Mouse (Mus musculus): ENCODE measurements around the gene Thap3. TPM values are rescaled to one million over a fixed set of nuclear protein-coding genes. Genes with fewer than 3 reads are reported as not detected.

Gene Thap3
- polyA plus RNA-seq, 1 experiment from 2014 or later = 5.9 TPM

- WGBS (ENCODE audit: insufficient replicate concordance) = 12% methylated on average over 5 of the region's 5 CpGs
- H3K9ac ChIP-seq (ENCODE audit: low read depth, low read length) = no peak overlapping the region
- H3K9me3 ChIP-seq (replicated peaks; ENCODE audit: control insufficient read depth, low read length) = no peaks in the 10 kb centered on the region
- no peaks in the 10 kb centered on the region for H3K27me3 ChIP-seq (ENCODE audit: control insufficient read depth, insufficient read depth, low read depth, low read length)
- H3K27ac ChIP-seq (ENCODE audit: low read length) = no peak overlapping the region
- ATAC-seq (ENCODE audit: low read depth) = peak; percentile 69
- peaks cover 26% of the 10 kb centered on the region for H3K36me3 ChIP-seq (ENCODE audit: control insufficient read depth, insufficient read depth)
- H3K4me3 ChIP-seq (ENCODE audit: low read depth, low read length) = no peak overlapping the region
- H3K4me2 ChIP-seq (ENCODE audit: low read depth, low read length) = no peak overlapping the region
- no peaks in the 10 kb centered on the region; the same call in 1 of the 2 replicates for H3K4me1 ChIP-seq (ENCODE audit: control insufficient read depth, low read depth, low read length)
These were observed 7.4 kb downstream of the Thap3 start for GRCm38 (mm10) chr4:151981363-151981762.

- no peak overlapping the region for H3K4me2 ChIP-seq (ENCODE audit: low read depth, low read length)
- no peak overlapping the region for H3K9ac ChIP-seq (ENCODE audit: low read depth, low read length)
- no peaks in the 10 kb centered on the region; the same call in 1 of the 2 replicates for H3K4me1 ChIP-seq (ENCODE audit: control insufficient read depth, low read depth, low read length)
- H3K27me3 ChIP-seq (ENCODE audit: control insufficient read depth, insufficient read depth, low read depth, low read length) = no peaks in the 10 kb centered on the region
- no peaks in the 10 kb centered on the region for H3K9me3 ChIP-seq (replicated peaks; ENCODE audit: control insufficient read depth, low read length)
- peaks cover 28% of the 10 kb centered on the region for H3K36me3 ChIP-seq (ENCODE audit: control insufficient read depth, insufficient read depth)
- no peak overlapping the region for H3K4me3 ChIP-seq (ENCODE audit: low read depth, low read length)
- no peak for ATAC-seq (ENCODE audit: low read depth)
- 77% methylated on average over 8 of the region's 8 CpGs for WGBS (ENCODE audit: insufficient replicate concordance)
- no peak overlapping the region for H3K27ac ChIP-seq (ENCODE audit: low read length)
These were observed 8.1 kb downstream of the Thap3 start for GRCm38 (mm10) chr4:151980699-151981098.

- no peak overlapping the region for H3K27ac ChIP-seq (ENCODE audit: low read length)
- WGBS (ENCODE audit: insufficient replicate concordance) = 38% methylated on average over 10 of the region's 10 CpGs
- no peaks in the 10 kb centered on the region for H3K27me3 ChIP-seq (ENCODE audit: control insufficient read depth, insufficient read depth, low read depth, low read length)
- peaks cover 56% of the 10 kb centered on the region for H3K36me3 ChIP-seq (ENCODE audit: control insufficient read depth, insufficient read depth)
- H3K9ac ChIP-seq (ENCODE audit: low read depth, low read length) = no peak overlapping the region
- no peaks in the 10 kb centered on the region for H3K9me3 ChIP-seq (replicated peaks; ENCODE audit: control insufficient read depth, low read length)
- no peaks in the 10 kb centered on the region for H3K4me1 ChIP-seq (ENCODE audit: control insufficient read depth, low read depth, low read length)
- no peak overlapping the region for H3K4me3 ChIP-seq (ENCODE audit: low read depth, low read length)
- no peak overlapping the region for H3K4me2 ChIP-seq (ENCODE audit: low read depth, low read length)
- peak; percentile 8; the same call in 1 of the 2 replicates for ATAC-seq (ENCODE audit: low read depth)
These were observed 11.0 kb downstream of the Thap3 start for GRCm38 (mm10) chr4:151977748-151978147.

GRCm38 (mm10) chr4:151975441-151975840 is 13.4 kb downstream of the Thap3 start:
- Histone ChIP-seq H3K4me3 (ENCODE audit: low read depth, low read length) (no peak overlapping the region), H3K36me3 (ENCODE audit: control insufficient read depth, insufficient read depth) (peaks cover 57% of the 10 kb centered on the region), H3K27ac (ENCODE audit: low read length) (no peak overlapping the region), H3K4me2 (ENCODE audit: low read depth, low read length) (no peak overlapping the region), H3K27me3 (ENCODE audit: control insufficient read depth, insufficient read depth, low read depth, low read length) (no peaks in the 10 kb centered on the region), H3K9me3 (replicated peaks; ENCODE audit: control insufficient read depth, low read length) (no peaks in the 10 kb centered on the region), H3K4me1 (ENCODE audit: control insufficient read depth, low read depth, low read length) (peaks cover 2% of the 10 kb centered on the region; the same call in 1 of the 2 replicates), H3K9ac (ENCODE audit: low read depth, low read length) (no peak overlapping the region)
- no peak for ATAC-seq (ENCODE audit: low read depth)
- 65% methylated on average over 3 of the region's 3 CpGs for WGBS (ENCODE audit: insufficient replicate concordance)

GRCm38 (mm10) chr4:151972221-151972967 is 16.4 kb downstream of the Thap3 start:
- Histone ChIP-seq H3K9me3 (replicated peaks; ENCODE audit: control insufficient read depth, low read length) (no peaks in the 10 kb centered on the region), H3K4me2 (ENCODE audit: low read depth, low read length) (no peak overlapping the region), H3K4me3 (ENCODE audit: low read depth, low read length) (no peak overlapping the region), H3K4me1 (ENCODE audit: control insufficient read depth, low read depth, low read length) (peaks cover 2% of the 10 kb centered on the region; the same call in 1 of the 2 replicates), H3K36me3 (ENCODE audit: control insufficient read depth, insufficient read depth) (peaks cover 61% of the 10 kb centered on the region), H3K27me3 (ENCODE audit: control insufficient read depth, insufficient read depth, low read depth, low read length) (no peaks in the 10 kb centered on the region), H3K27ac (ENCODE audit: low read length) (peak overlapping the region; percentile 21; the same call in 1 of the 2 replicates), H3K9ac (ENCODE audit: low read depth, low read length) (no peak overlapping the region)
- WGBS (ENCODE audit: insufficient replicate concordance) = 68% methylated on average over 10 of the region's 10 CpGs
- no peak for ATAC-seq (ENCODE audit: low read depth)

- Histone ChIP-seq H3K9ac (ENCODE audit: low read depth, low read length) (no peak overlapping the region), H3K4me2 (ENCODE audit: low read depth, low read length) (no peak overlapping the region), H3K27ac (ENCODE audit: low read length) (no peak overlapping the region), H3K27me3 (ENCODE audit: control insufficient read depth, insufficient read depth, low read depth, low read length) (no peaks in the 10 kb centered on the region), H3K4me1 (ENCODE audit: control insufficient read depth, low read depth, low read length) (peaks cover 5% of the 10 kb centered on the region), H3K9me3 (replicated peaks; ENCODE audit: control insufficient read depth, low read length) (no peaks in the 10 kb centered on the region), H3K36me3 (ENCODE audit: control insufficient read depth, insufficient read depth) (peaks cover 47% of the 10 kb centered on the region), H3K4me3 (ENCODE audit: low read depth, low read length) (no peak overlapping the region)
- 90% methylated on average over 26 of the region's 26 CpGs for WGBS (ENCODE audit: insufficient replicate concordance)
- no peak for ATAC-seq (ENCODE audit: low read depth)
These were observed 20.4 kb downstream of the Thap3 start for GRCm38 (mm10) chr4:151968204-151968921.

- H3K9ac ChIP-seq (ENCODE audit: low read depth, low read length) = peak overlapping the region; percentile 2
These were observed 26.0 kb downstream of the Thap3 start for GRCm38 (mm10) chr4:151962817-151963216.

GRCm38 (mm10) chr4:151960513-151960854 is 28.3 kb downstream of the Thap3 start:
- Histone ChIP-seq H3K4me3 (ENCODE audit: low read depth, low read length) (peak overlapping the region; percentile 27; the same call in 1 of the 2 replicates), H3K4me2 (ENCODE audit: low read depth, low read length) (peak overlapping the region; percentile 59), H3K4me1 (ENCODE audit: control insufficient read depth, low read depth, low read length) (peaks cover 77% of the 10 kb centered on the region), H3K9ac (ENCODE audit: low read depth, low read length) (peak overlapping the region; percentile 64), H3K9me3 (replicated peaks; ENCODE audit: control insufficient read depth, low read length) (no peaks in the 10 kb centered on the region), H3K27me3 (ENCODE audit: control insufficient read depth, insufficient read depth, low read depth, low read length) (no peaks in the 10 kb centered on the region), H3K27ac (ENCODE audit: low read length) (peak overlapping the region; percentile 99), H3K36me3 (ENCODE audit: control insufficient read depth, insufficient read depth) (peaks cover 34% of the 10 kb centered on the region)
- peak; percentile 93 for ATAC-seq (ENCODE audit: low read depth)
- 21% methylated on average over 3 of the region's 3 CpGs for WGBS (ENCODE audit: insufficient replicate concordance)

More at GRCm38 (mm10) chr4:151962817-151963216, 26.0 kb downstream of the Thap3 start:
- Histone ChIP-seq H3K27me3 (ENCODE audit: control insufficient read depth, insufficient read depth, low read depth, low read length) (no peaks in the 10 kb centered on the region), H3K4me3 (ENCODE audit: low read depth, low read length) (peak overlapping the region; percentile 16; the same call in 1 of the 2 replicates), H3K27ac (ENCODE audit: low read length) (peak overlapping the region; percentile 99), H3K4me1 (ENCODE audit: control insufficient read depth, low read depth, low read length) (peaks cover 55% of the 10 kb centered on the region), H3K36me3 (ENCODE audit: control insufficient read depth, insufficient read depth) (peaks cover 36% of the 10 kb centered on the region), H3K4me2 (ENCODE audit: low read depth, low read length) (peak overlapping the region; percentile 41), H3K9me3 (replicated peaks; ENCODE audit: control insufficient read depth, low read length) (no peaks in the 10 kb centered on the region)
- peak; percentile 44 for ATAC-seq (ENCODE audit: low read depth)
- WGBS (ENCODE audit: insufficient replicate concordance) = 15% methylated on average over 3 of the region's 3 CpGs
